Mouse (Mus musculus): Measurements from ENCODE around the gene Colgalt2. TPM values are rescaled to one million over a fixed set of nuclear protein-coding genes. Genes with fewer than 3 reads are reported as not detected.
A peak's percentile ranks its signal among the peaks of the same experiment; 100 is the strongest.

Gene Colgalt2
- polyA plus RNA-seq, 2 experiments, result 0.21 to 0.30 TPM

DNA sequence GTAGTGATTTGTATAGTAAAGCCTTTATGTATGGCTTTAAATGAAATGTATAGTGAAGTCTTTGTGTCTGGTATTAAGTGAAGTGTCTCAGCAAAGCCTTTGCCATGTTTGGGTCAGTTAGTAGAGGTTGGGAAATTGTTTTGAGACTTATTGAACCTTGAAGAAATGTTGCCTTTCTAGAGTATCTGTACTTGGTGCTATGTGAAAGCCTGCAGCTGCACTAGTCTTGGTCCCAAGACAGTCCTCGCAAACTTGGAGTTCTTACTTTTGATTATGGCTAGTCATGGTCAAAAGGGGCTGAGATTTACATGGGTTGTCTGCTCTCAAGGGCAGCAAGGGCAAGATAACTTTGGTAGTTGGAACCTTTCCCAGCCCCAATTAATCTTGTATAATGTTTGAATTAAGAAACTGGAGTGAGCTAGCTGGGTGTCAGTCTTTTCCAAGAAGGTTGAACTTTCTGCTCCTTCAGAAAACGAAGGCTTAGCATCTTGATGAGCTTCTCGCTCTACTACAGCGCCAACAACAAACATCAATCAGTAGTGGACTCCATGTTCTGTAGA lies 4.6 kb upstream of the Colgalt2 start:
- H3K36me3 ChIP-seq (replicated peaks; ENCODE audit: control insufficient read depth, insufficient read depth, low read depth), result no peaks in the 10 kb centered on the region
- H3K9ac ChIP-seq (replicated peaks), result no peak overlapping the region
- no peak overlapping the region for H3K4me2 ChIP-seq (ENCODE audit: low read depth)
- H3K27ac ChIP-seq, result no peak overlapping the region
- no peak for TF ChIP-seq CTCF (IDR thresholded peaks at IDR 0.05; ENCODE audit: low read depth)
- TF ChIP-seq EP300 (IDR thresholded peaks at IDR 0.05; ENCODE audit: low read depth), result no peak
- ATAC-seq (ENCODE audit: insufficient read depth) (no peak), DNase-seq (ENCODE audit: low read depth in 3 of 3, low spot score in 3 of 3) (no peak)
- no peaks in the 10 kb centered on the region for H3K4me1 ChIP-seq (replicated peaks; ENCODE audit: control insufficient read depth in 2 of 2, insufficient read depth in 2 of 2, low read length in 1 of 2)
- peaks cover 5% of the 10 kb centered on the region for H3K27me3 ChIP-seq (ENCODE audit: control insufficient read depth, insufficient read depth, low read length)
- no peak overlapping the region for H3K4me3 ChIP-seq (ENCODE audit: insufficient read depth in 1 of 2, low read depth in 2 of 2, low read length in 2 of 2)
- WGBS (ENCODE audit: insufficient replicate concordance), result 58% methylated on average over 4 of the region's 4 CpGs
- no peaks in the 10 kb centered on the region for H3K9me3 ChIP-seq (ENCODE audit: control insufficient read depth, low read length)

- peak; percentile 15; the same call in 1 of the 2 replicates for ATAC-seq (ENCODE audit: insufficient read depth)
- DNase-seq (ENCODE audit: low read depth in 3 of 3, low spot score in 3 of 3), result no peak
- Histone ChIP-seq H3K27ac (no peak overlapping the region), H3K27me3 (ENCODE audit: control insufficient read depth, insufficient read depth, low read length) (peaks cover 17% of the 10 kb centered on the region), H3K4me3 (ENCODE audit: insufficient read depth in 1 of 2, low read depth in 2 of 2, low read length in 2 of 2) (no peak overlapping the region), H3K4me1 (replicated peaks; ENCODE audit: control insufficient read depth in 2 of 2, insufficient read depth in 2 of 2, low read length in 1 of 2) (no peaks in the 10 kb centered on the region), H3K9me3 (ENCODE audit: control insufficient read depth, low read length) (no peaks in the 10 kb centered on the region), H3K36me3 (replicated peaks; ENCODE audit: control insufficient read depth, insufficient read depth, low read depth) (no peaks in the 10 kb centered on the region), H3K4me2 (ENCODE audit: low read depth) (no peak overlapping the region), H3K9ac (replicated peaks) (no peak overlapping the region)
- WGBS (ENCODE audit: insufficient replicate concordance), result 27% methylated on average over 1 of the region's 1 CpGs
- TF ChIP-seq EP300 (IDR thresholded peaks at IDR 0.05; ENCODE audit: low read depth) (no peak), CTCF (IDR thresholded peaks at IDR 0.05; ENCODE audit: low read depth) (no peak)
Measured at GRCm38 (mm10) chr1:152398708-152399107, 922 bp upstream of the Colgalt2 start.

DNA sequence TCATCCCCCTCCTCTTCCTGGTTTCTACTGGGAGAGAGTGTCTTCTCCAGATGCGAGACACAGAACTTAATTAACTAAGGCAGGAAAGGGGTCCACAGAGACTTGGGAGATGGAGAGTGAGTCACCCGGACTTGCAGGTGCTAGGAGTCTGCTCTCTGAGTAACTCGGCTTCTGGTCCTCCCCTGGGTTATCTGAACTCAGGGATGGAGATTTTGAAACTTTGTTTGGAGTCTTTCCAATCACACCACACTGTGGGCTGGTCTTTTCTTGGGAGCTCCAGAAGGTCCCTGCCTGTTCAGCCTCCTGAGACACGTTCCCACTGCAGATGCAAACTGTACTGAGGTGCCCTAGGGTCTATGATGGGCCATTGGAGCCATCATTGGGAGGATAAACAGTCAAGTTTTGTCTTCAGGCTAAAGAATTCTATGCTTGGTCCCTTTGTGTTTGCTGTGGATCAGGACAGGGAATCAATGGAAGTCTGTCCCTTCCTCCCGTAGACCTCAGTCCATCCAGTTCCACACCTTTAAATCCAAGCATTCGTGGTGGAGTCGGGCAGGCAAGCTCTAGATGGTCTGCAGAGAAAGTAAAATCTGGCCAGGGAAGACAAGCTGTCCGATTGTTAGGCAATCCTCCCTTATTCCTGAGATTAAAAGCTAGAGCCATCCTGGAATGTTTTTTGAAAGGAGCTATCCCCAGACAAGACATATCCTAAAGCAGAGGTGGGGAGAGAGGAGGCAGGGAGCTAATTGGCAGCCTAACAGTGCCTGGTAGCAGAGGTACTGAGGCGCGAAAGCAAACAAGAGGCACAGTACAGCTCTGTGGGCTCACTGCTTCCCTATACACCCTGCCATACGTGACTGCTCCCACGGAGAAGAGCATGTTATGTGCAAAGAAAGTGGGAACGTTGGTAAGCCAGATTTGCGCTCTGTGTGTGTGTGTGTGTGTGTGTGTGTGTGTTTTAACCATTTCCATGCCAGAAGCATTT lies 1.2 kb downstream of the Colgalt2 start:
- Histone ChIP-seq H3K27ac (no peak overlapping the region), H3K4me2 (ENCODE audit: low read depth) (peak overlapping the region; percentile 30), H3K36me3 (replicated peaks; ENCODE audit: control insufficient read depth, insufficient read depth, low read depth) (no peaks in the 10 kb centered on the region), H3K27me3 (ENCODE audit: control insufficient read depth, insufficient read depth, low read length) (peaks cover 17% of the 10 kb centered on the region), H3K9ac (replicated peaks) (no peak overlapping the region), H3K4me3 (ENCODE audit: insufficient read depth in 1 of 2, low read depth in 2 of 2, low read length in 2 of 2) (peak overlapping the region in 1 of 2 experiments; percentile 30; a peak in 2 of 4 replicates), H3K4me1 (replicated peaks; ENCODE audit: control insufficient read depth in 2 of 2, insufficient read depth in 2 of 2, low read length in 1 of 2) (no peaks in the 10 kb centered on the region), H3K9me3 (ENCODE audit: control insufficient read depth, low read length) (no peaks in the 10 kb centered on the region)
- DNase-seq (ENCODE audit: low read depth in 3 of 3, low spot score in 3 of 3) (no peak), ATAC-seq (ENCODE audit: insufficient read depth) (no peak)
- WGBS (ENCODE audit: insufficient replicate concordance), result 23% methylated on average over 14 of the region's 14 CpGs
- TF ChIP-seq CTCF (IDR thresholded peaks at IDR 0.05; ENCODE audit: low read depth) (no peak), EP300 (IDR thresholded peaks at IDR 0.05; ENCODE audit: low read depth) (no peak)

DNA sequence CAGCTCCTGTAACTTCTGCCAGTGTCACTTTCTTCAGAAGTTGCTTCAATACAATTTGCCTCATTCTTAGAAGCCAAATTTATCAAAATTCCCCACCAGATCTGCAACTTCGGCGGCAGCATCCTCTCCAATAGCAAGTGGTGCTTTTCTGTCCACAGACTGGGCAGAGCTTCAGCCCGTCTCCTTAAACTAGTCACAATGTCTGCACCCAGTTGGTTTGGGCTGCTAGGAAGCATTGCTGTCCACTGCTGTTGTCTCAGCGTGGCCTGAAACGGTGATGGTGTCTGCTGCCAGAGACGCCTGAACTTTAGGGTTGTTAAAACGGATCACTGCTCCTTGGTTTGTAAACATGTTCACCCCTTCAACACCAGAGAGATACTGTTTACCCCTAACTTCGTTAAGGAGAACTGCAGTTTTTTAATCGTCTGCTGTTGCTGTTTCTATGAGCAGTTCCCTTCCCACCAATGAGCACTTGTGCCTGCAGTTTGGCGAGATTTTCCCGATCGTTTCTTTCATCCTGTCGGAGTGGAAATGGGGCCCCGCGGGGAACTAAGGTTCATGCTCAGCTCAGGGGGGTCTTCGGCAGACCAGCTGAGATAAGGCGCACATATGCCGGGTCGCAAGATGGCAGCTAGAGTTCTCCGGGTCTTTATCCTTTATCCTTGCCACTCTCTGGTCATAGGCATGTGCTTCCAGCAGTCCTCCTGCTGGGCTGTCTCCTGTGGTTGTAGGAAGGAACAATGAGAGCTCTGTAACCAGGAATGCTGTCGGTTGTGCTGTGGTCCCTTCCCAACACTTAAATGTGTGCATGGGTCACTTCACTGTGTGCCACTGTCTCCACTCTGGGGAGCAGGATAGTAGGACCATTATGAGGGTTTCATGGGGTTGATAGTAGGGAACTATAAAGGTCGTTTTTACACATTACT lies 7.7 kb downstream of the Colgalt2 start:
- TF ChIP-seq EP300 (IDR thresholded peaks at IDR 0.05; ENCODE audit: low read depth) (no peak), CTCF (IDR thresholded peaks at IDR 0.05; ENCODE audit: low read depth) (no peak)
- WGBS (ENCODE audit: insufficient replicate concordance), result 41% methylated on average over 22 of the region's 22 CpGs
- no peaks in the 10 kb centered on the region for H3K9me3 ChIP-seq (ENCODE audit: control insufficient read depth, low read length)
- ATAC-seq (ENCODE audit: insufficient read depth) (no peak), DNase-seq (ENCODE audit: low read depth in 3 of 3, low spot score in 3 of 3) (no peak)
- no peaks in the 10 kb centered on the region for H3K4me1 ChIP-seq (replicated peaks; ENCODE audit: control insufficient read depth in 2 of 2, insufficient read depth in 2 of 2, low read length in 1 of 2)
- H3K27ac ChIP-seq, result no peak overlapping the region
- no peak overlapping the region for H3K9ac ChIP-seq (replicated peaks)
- H3K4me3 ChIP-seq (ENCODE audit: insufficient read depth in 1 of 2, low read depth in 2 of 2, low read length in 2 of 2), result no peak overlapping the region
- no peaks in the 10 kb centered on the region for H3K36me3 ChIP-seq (replicated peaks; ENCODE audit: control insufficient read depth, insufficient read depth, low read depth)
- H3K4me2 ChIP-seq (ENCODE audit: low read depth), result no peak overlapping the region
- H3K27me3 ChIP-seq (ENCODE audit: control insufficient read depth, insufficient read depth, low read length), result no peaks in the 10 kb centered on the region
